Mouse (Mus musculus) forebrain, embryonic 12.5 days (tissue): Measurements from ENCODE around the gene Enpp3. TPM values are rescaled to one million over a fixed set of nuclear protein-coding genes. Genes with fewer than 3 reads are reported as not detected.
"Not testable (repeated sequence)": the region's sequence is repeated elsewhere in the genome, so short reads cannot be mapped to it uniquely, and the experiment has no call there.

Experiments
- ATAC-seq: fragments of 200-750 bp; cut with Nextera tagmentation; 2 replicates; pipeline ENCODE4 v1.8.0; 2017; ENCODE audit warnings: moderate TSS enrichment; ENCODE audit not compliant: low FRiP score
- H3K27ac ChIP-seq: fragments of 300-500 bp; sonication (generic); 2 replicates; pipeline ENCODE4 v1.5.1; 2016; ENCODE audit warnings: mild to moderate bottlenecking
- H3K27me3 ChIP-seq: fragments of 300-500 bp; sonication (generic); 2 replicates; pipeline ENCODE4 v1.6.1; 2016; ENCODE audit warnings: mild to moderate bottlenecking
- H3K36me3 ChIP-seq: fragments of 300-500 bp; sonication (generic); replicated peaks from 2 replicates; pipeline ENCODE4 v1.6.1; 2016; ENCODE audit warnings: mild to moderate bottlenecking
- H3K4me1 ChIP-seq: fragments of 300-500 bp; sonication (generic); 2 replicates; pipeline ENCODE4 v1.6.1; 2016
- H3K4me2 ChIP-seq: fragments of 300-500 bp; sonication (generic); 2 replicates; pipeline ENCODE4 v1.6.1; 2016; ENCODE audit warnings: mild to moderate bottlenecking, moderate library complexity
- H3K4me3 ChIP-seq: fragments of 300-500 bp; sonication (generic); replicated peaks from 2 replicates; pipeline ENCODE4 v1.5.1; 2016; ENCODE audit warnings: mild to moderate bottlenecking
- H3K9ac ChIP-seq: fragments of 300-500 bp; sonication (generic); 2 replicates; pipeline ENCODE4 v1.6.1; 2016; ENCODE audit warnings: mild to moderate bottlenecking
- H3K9me3 ChIP-seq: fragments of 300-500 bp; sonication (generic); 2 replicates; pipeline ENCODE4 v1.6.1; 2016
- WGBS: fragments of 180-500 bp; shearing (Covaris S2); methylation state at CpG from one replicate; pipeline ENCODE4 v1.1.7; 2016; 5-methylcytosine and 5-hydroxymethylcytosine counted together
- polyA plus RNA-seq: library from polyadenylated mRNA; unstranded; fragments of >200 nt; fragmentation: Nextera tagmentation; extraction: Ambion mirVana; gene quantifications from 2 replicates; pipeline ENCODE4 v1.2.1, GENCODE M21; 2016

Gene Enpp3
- polyA plus RNA-seq, 1 experiment from 2014 or later, result 3.8 TPM

DNA sequence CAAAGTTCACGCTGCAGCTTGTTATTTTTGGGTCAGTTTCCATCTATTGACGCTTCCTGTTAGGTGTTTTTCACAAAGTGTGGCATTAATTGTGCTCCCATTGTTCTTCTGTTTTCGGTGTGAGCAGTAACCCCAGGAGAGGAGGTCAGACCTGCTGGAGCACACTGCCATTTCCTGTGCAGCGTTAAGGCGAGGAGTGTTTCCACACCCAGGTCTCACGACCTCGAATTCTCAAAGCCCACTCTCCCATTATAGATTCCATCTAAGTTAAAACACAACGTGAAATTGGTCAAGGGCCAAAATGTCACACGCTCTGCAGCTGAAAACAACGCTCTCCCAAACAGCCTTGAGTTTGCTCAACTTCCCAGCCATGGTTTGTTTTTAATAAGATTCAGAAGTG, 32.0 kb downstream of the Enpp3 start:
- no peaks in the 10 kb centered on the region for H3K4me1 ChIP-seq
- 75% methylated on average over 10 of the region's 10 CpGs for WGBS

DNA sequence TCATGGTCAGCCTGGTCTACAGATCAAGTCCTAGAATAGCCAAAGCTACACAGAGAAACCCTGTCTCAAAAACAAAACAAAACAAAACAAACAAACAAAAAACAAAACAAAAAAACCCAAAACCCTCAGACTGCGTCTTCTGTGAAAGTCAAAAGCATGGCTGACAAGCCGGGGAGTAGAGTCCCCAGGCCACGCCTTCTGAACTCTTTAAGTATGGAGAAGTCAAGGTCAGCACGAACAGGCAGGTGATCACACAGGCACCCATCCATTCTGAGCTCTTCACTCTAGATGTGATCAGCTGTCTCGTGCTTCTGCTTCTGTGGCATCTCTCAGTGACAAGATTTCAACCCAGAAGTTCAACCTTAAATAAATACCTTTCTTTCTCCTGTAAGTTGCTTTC, 35.9 kb downstream of the Enpp3 start:
- no peaks in the 10 kb centered on the region for H3K4me1 ChIP-seq
- H3K9me3 ChIP-seq, result no peaks in the 10 kb centered on the region
- H3K9ac ChIP-seq, result no peak overlapping the region
- no peak for ATAC-seq
- 88% methylated on average over 5 of the region's 5 CpGs for WGBS
- no peak overlapping the region for H3K4me2 ChIP-seq
- H3K36me3 ChIP-seq, result no peaks in the 10 kb centered on the region
- H3K27ac ChIP-seq, result no peak overlapping the region
- no peak overlapping the region for H3K4me3 ChIP-seq
- H3K27me3 ChIP-seq, result no peaks in the 10 kb centered on the region

More for the DNA sequence above, 32.0 kb downstream of the Enpp3 start:
- H3K4me2 ChIP-seq, result no peak overlapping the region
- H3K36me3 ChIP-seq, result no peaks in the 10 kb centered on the region
- H3K9ac ChIP-seq, result no peak overlapping the region
- H3K27ac ChIP-seq, result no peak overlapping the region
- H3K27me3 ChIP-seq, result no peaks in the 10 kb centered on the region
- H3K9me3 ChIP-seq, result no peaks in the 10 kb centered on the region
- no peak overlapping the region for H3K4me3 ChIP-seq
- no peak for ATAC-seq

DNA sequence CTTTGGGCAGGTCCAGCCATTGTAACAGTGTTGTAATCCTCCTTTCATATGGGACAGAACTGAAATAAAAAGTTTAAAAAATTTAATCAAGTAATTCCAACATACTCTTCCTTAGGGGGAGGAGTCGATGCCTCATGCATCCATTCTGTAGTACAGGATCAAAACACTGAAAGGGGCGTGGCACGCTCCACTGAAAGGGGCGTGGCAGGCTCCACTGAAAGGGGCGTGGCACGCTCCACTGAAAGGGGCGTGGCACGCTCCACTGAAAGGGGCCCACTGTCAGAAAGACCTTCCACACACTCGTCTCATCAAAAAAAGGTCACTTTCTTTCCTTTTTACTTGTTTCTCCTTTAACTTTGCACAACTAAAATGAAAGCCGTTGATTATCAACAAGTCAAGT, 36.7 kb downstream of the Enpp3 start:
- Histone ChIP-seq H3K4me3 (no peak overlapping the region), H3K27ac (no peak overlapping the region), H3K9me3 (no peaks in the 10 kb centered on the region), H3K4me1 (no peaks in the 10 kb centered on the region), H3K36me3 (no peaks in the 10 kb centered on the region), H3K4me2 (no peak overlapping the region), H3K27me3 (no peaks in the 10 kb centered on the region), H3K9ac (no peak overlapping the region)
- no peak for ATAC-seq
- 91% methylated on average over 10 of the region's 10 CpGs for WGBS

DNA sequence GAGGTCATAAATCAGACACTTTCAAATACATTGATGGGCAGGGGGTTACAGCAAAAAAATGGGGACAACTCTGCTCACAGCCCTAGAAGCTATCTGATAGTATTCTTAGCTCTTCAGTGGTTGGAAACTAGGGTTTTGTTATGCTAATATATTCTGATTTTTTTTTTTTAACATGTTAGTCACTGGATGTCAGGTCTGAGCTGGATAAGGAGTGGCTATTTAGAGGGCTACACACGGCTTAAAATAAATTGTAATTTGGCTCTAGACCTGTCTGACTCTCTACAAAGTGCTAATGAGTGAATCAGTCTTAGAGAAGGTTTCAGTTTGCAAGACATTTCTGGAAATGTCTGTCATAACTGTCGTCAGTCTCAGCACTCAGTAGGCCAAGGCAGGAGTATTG, 37.5 kb downstream of the Enpp3 start:
- Histone ChIP-seq H3K36me3 (no peaks in the 10 kb centered on the region), H3K9me3 (no peaks in the 10 kb centered on the region), H3K27ac (no peak overlapping the region), H3K4me2 (no peak overlapping the region), H3K4me1 (no peaks in the 10 kb centered on the region), H3K4me3 (no peak overlapping the region), H3K27me3 (no peaks in the 10 kb centered on the region), H3K9ac (no peak overlapping the region)
- no peak for ATAC-seq
- 69% methylated on average over 2 of the region's 2 CpGs for WGBS

DNA sequence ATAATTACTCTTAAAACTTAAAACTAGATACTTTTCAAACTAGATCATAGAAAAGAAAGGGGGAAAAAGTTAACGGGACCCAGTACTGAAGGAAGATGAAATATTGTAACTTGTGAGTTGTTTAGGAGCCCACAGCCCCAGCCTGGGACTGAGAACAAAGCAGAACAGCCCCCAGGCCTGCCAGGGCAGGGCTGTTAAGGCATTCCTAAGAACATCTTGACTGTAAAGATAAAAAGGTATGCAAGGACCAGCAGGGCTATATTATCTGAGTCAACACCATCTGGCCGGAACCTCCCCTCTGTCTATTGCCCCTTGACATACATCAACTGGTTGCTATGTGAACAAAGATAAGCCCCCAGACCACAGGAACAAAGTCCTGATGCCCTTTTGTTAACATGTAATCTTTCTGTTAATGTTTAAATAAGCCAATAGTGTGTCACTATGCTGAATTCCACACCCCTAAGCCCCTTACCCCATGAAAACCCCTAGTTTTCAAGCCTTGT, 39.8 kb downstream of the Enpp3 start:
- ATAC-seq, H3K9ac ChIP-seq, H3K4me2 ChIP-seq, H3K4me3 ChIP-seq, H3K4me1 ChIP-seq, H3K27ac ChIP-seq, H3K36me3 ChIP-seq, H3K27me3 ChIP-seq, H3K9me3 ChIP-seq: not testable (repeated sequence)
- WGBS, result 90% methylated on average over 2 of the region's 2 CpGs

DNA sequence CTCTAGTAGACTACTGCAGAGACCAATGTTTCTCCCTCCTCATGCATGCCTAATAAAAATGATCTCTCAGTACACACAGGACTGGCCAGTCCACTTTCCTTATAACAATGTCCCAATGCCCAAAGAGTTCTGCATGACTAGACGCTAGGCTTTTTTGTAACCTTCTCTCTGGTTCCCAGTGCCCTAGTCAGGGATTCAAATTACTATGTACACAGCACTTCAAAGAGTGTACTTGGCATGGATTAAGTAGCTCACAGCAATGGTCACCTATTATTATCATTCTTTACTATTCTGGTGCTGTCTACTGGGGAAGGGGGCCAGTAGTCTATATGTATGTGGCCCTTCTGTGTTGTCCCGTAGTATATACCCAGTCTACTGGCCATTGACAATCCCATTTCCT, 40.8 kb downstream of the Enpp3 start:
- 94% methylated on average over 2 of the region's 2 CpGs for WGBS
- Histone ChIP-seq H3K4me3 (no peak overlapping the region), H3K9ac (no peak overlapping the region), H3K9me3 (no peaks in the 10 kb centered on the region), H3K27ac (no peak overlapping the region), H3K4me2 (no peak overlapping the region), H3K27me3 (no peaks in the 10 kb centered on the region), H3K4me1 (no peaks in the 10 kb centered on the region), H3K36me3 (no peaks in the 10 kb centered on the region)
- ATAC-seq, result no peak

DNA sequence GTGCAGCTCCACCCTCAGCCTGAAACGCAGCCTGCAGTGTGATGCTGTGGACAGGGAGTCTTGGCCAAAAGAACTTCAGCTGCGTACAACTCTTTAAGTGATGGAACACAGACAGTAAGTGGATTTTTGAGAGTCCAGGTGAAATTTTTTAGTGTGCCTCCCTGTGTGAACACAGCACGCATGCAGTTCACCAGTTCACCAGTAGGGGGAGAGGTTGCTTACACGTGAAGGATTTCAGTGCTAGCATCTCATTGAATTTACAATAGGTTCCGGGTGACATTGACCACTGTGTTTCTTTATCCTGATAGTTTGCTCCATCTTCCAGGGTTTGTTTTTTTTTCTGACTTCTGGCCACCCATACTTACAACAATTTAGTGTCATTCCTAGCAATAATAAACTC, 45.4 kb downstream of the Enpp3 start:
- Histone ChIP-seq H3K27ac (no peak overlapping the region), H3K9me3 (no peaks in the 10 kb centered on the region), H3K36me3 (no peaks in the 10 kb centered on the region), H3K27me3 (no peaks in the 10 kb centered on the region), H3K4me1 (no peaks in the 10 kb centered on the region), H3K4me2 (no peak overlapping the region), H3K9ac (no peak overlapping the region), H3K4me3 (no peak overlapping the region)
- no peak for ATAC-seq
- WGBS, result 46% methylated on average over 5 of the region's 5 CpGs

DNA sequence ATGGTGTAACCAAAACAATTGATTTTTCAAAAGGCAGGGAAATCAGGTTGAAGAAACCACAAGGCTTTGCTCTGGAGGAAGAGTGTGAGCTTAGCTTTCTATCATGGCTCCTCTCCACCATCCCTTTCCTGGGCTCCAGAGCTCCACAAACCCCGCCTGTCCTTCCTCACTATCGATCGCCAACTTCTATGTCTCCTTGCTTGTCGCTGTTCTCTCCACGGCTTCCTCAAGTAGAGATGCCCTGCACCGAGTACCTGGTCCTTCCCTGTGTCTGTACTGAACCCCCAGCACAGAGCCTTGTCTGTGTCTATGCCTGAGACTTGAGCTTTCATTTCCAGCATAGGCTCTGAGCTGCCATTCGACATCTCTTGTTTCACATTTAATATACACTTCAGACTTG, 49.9 kb downstream of the Enpp3 start:
- WGBS, result 87% methylated on average over 7 of the region's 7 CpGs
- Histone ChIP-seq H3K36me3 (no peaks in the 10 kb centered on the region), H3K4me2 (no peak overlapping the region), H3K9ac (no peak overlapping the region), H3K27me3 (no peaks in the 10 kb centered on the region), H3K9me3 (no peaks in the 10 kb centered on the region), H3K4me1 (no peaks in the 10 kb centered on the region), H3K4me3 (no peak overlapping the region), H3K27ac (no peak overlapping the region)
- no peak for ATAC-seq

DNA sequence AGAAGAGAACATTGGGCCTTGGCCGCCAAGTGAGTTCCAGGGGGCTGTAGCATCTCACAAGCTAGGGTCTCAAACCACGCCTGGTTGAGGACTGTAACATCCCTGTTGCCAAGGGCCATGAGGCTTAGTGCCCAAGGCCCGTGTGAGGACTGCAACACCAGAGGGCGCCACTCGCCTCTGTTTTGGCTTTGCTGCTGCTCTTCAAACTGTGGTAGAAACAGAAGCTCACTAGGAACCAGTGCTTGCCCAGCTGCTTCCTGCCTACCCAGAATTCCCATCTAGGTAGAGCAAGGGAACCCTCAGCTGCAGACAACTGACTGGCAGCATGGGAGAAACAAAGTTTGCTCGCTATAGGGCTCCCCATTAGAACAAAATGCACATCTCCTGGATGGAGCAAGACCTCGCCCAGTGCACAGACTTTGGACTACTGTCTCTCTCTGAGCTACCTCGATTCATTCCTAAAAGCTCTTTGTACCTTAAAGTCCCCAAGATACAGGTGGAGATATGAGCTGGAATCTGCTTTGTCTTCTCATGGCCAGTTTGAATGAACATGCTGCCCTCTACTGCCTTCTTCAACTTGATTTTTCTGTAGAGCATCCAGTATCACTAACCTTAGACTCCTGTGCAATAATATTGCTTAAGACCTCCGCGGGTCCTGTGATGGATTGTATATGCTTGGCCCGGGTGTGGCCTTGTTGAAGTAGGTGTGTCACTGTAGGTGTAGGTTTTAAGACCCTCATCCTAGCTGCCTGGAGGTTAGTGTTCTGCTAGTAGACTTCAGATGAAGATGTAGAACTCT, 52.7 kb downstream of the Enpp3 start:
- ATAC-seq, result no peak
- H3K27me3 ChIP-seq, result no peaks in the 10 kb centered on the region
- 71% methylated on average over 11 of the region's 11 CpGs for WGBS
- no peak overlapping the region for H3K4me3 ChIP-seq
- no peak overlapping the region for H3K27ac ChIP-seq
- H3K36me3 ChIP-seq, result no peaks in the 10 kb centered on the region
- no peak overlapping the region for H3K4me2 ChIP-seq
- H3K9ac ChIP-seq, result no peak overlapping the region
- no peaks in the 10 kb centered on the region for H3K9me3 ChIP-seq
- H3K4me1 ChIP-seq, result no peaks in the 10 kb centered on the region

DNA sequence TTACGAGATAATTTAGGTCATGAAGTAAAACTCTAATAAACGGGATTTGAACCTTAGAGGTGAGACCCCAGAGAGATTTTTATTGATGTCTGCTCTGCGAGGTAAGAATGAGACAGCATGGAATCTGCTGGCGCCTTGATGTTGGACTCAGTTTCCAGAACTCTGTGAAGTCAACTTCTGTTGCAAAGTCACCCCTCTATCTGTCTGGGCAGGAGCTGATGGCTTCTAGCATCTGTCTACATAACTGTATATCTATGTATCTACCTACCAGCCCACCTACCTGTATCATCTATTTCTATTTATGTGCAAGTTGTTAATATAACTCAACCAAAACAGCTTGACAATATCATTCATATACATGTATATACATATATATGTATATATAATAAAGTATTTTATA, 57.3 kb downstream of the Enpp3 start:
- H3K9ac ChIP-seq, result no peak overlapping the region
- H3K27me3 ChIP-seq, result no peaks in the 10 kb centered on the region
- no peak for ATAC-seq
- H3K4me2 ChIP-seq, result no peak overlapping the region
- WGBS, result 87% methylated on average over 4 of the region's 4 CpGs
- no peaks in the 10 kb centered on the region for H3K4me1 ChIP-seq
- H3K27ac ChIP-seq, result no peak overlapping the region
- H3K4me3 ChIP-seq, result no peak overlapping the region
- no peaks in the 10 kb centered on the region for H3K36me3 ChIP-seq
- H3K9me3 ChIP-seq, result no peaks in the 10 kb centered on the region

DNA sequence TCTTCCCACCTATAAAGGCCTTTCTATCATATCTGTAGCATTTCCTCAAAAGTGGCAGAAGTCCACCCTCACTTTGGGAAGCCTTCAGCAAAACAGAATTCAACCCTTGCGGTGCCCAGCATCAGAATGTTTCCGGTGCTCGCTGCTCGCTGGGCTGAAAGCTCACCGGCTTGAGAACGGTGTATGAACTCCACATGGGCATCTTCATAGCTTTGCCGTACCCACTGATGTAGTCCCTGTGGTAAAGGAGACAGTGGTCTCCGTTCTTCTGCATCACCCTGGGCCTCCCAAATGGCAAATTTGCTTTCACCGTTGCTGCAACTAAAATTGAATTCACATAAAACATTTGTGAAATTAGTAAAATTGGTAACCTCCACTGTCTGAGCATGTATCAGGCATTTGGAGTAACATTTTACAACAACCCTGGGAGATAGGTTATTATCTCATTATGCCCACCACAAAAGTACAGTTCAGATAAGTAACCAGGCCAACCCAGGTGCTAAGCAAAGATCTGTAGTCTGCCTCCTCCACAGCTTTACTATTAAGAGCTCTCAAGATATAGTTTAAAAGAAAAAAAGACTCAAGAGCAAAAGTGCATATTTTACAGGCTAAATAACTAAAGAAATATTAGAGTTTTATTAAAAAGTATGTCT, 57.9 kb downstream of the Enpp3 start:
- Histone ChIP-seq H3K9ac (no peak overlapping the region), H3K9me3 (no peaks in the 10 kb centered on the region), H3K4me1 (no peaks in the 10 kb centered on the region), H3K4me2 (no peak overlapping the region), H3K4me3 (no peak overlapping the region), H3K36me3 (no peaks in the 10 kb centered on the region), H3K27me3 (no peaks in the 10 kb centered on the region), H3K27ac (no peak overlapping the region)
- WGBS, result 95% methylated on average over 9 of the region's 9 CpGs
- ATAC-seq, result no peak

DNA sequence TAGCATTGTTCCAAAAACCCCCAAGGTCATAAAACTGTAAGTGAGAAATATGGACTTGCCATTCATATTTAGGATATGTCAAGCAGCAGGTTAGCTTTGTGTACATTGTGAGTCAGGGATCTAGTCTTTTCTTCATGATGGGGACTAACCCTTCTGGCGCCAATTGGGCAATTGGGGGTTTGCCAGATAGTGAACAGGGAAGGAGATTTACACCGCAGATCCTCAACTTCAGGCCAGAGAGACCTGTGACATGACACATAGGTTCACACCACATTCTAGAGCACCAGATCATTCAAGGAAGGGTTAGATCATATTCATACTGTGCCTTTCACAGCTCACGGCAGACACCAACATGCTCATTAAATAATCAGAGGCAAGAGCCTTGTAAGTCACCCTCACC, 58.7 kb downstream of the Enpp3 start:
- WGBS, result 92% methylated on average over 3 of the region's 3 CpGs
- Histone ChIP-seq H3K4me2 (no peak overlapping the region), H3K27ac (no peak overlapping the region), H3K9ac (no peak overlapping the region), H3K9me3 (no peaks in the 10 kb centered on the region), H3K4me1 (no peaks in the 10 kb centered on the region), H3K4me3 (no peak overlapping the region), H3K27me3 (no peaks in the 10 kb centered on the region), H3K36me3 (no peaks in the 10 kb centered on the region)
- no peak for ATAC-seq

DNA sequence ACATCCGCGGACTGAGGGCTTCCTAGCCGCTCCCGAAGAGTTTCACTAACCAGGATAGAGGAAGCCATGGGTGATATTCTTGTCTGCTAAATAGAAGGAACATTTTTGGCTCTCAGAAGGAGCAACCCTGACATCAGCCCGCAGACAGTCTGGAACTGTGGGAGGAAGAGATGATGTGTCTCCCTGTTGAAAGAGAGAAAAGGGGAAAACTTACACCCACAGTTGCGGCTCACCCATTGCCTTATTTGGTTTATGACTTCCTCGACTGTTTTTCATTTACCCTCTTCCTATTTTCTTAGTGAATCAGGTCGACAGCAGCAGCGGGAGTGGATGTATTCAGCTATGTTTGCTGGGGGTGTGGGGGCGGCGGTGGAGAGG, 64.0 kb downstream of the Enpp3 start:
- 89% methylated on average over 11 of the region's 11 CpGs for WGBS
- Histone ChIP-seq H3K4me3 (no peak overlapping the region), H3K27ac (no peak overlapping the region), H3K9ac (no peak overlapping the region), H3K4me2 (no peak overlapping the region), H3K9me3 (no peaks in the 10 kb centered on the region), H3K36me3 (no peaks in the 10 kb centered on the region), H3K4me1 (no peaks in the 10 kb centered on the region), H3K27me3 (no peaks in the 10 kb centered on the region)
- ATAC-seq, result no peak
